Mouse (Mus musculus): ENCODE measurements around the gene Gfra1. TPM values are rescaled to one million over a fixed set of nuclear protein-coding genes. Genes with fewer than 3 reads are reported as not detected.

The Gfra1 gene
- polyA plus RNA-seq, 1 experiment: 1.1 TPM

GRCm38 (mm10) chr19:58399166-58399565 is 56.5 kb downstream of the Gfra1 start:
- DNase-seq (ENCODE audit: low read depth, low spot score): no peak
- WGBS: 75% methylated on average over 6 of the region's 6 CpGs

- WGBS: 21% methylated on average over 4 of the region's 4 CpGs
- no peak for DNase-seq (ENCODE audit: low read depth, low spot score)
Observed at GRCm38 (mm10) chr19:58396604-58396984, 59.1 kb downstream of the Gfra1 start.

- DNase-seq (ENCODE audit: low read depth, low spot score): no peak
- WGBS: 51% methylated on average over 16 of the region's 16 CpGs
Observed at GRCm38 (mm10) chr19:58395785-58396603, 59.7 kb downstream of the Gfra1 start.

GRCm38 (mm10) chr19:58393121-58393520 is 62.6 kb downstream of the Gfra1 start:
- no peak for DNase-seq (ENCODE audit: low read depth, low spot score)
- WGBS: 68% methylated on average over 7 of the region's 7 CpGs

- 61% methylated on average over 5 of the region's 5 CpGs for WGBS
- DNase-seq (ENCODE audit: low read depth, low spot score): no peak
Observed at GRCm38 (mm10) chr19:58391796-58392195, 63.9 kb downstream of the Gfra1 start.

- DNase-seq (ENCODE audit: low read depth, low spot score): no peak
- 74% methylated on average over 8 of the region's 8 CpGs for whole genome bisulfite sequencing
Observed at GRCm38 (mm10) chr19:58389466-58389865, 66.2 kb downstream of the Gfra1 start.

- no peak for DNase-seq (ENCODE audit: low read depth, low spot score)
- 92% methylated on average over 18 of the region's 18 CpGs for WGBS
Observed at GRCm38 (mm10) chr19:58388851-58389447, 66.8 kb downstream of the Gfra1 start.

GRCm38 (mm10) chr19:58383273-58383672 is 72.4 kb downstream of the Gfra1 start:
- WGBS: 56% methylated on average over 3 of the region's 3 CpGs
- no peak for DNase-seq (ENCODE audit: low read depth, low spot score)

- WGBS: 94% methylated on average over 7 of the region's 7 CpGs
- DNase-seq (ENCODE audit: low read depth, low spot score): no peak
Observed at GRCm38 (mm10) chr19:58382535-58382934, 73.2 kb downstream of the Gfra1 start.

GRCm38 (mm10) chr19:58377969-58378368 is 77.7 kb downstream of the Gfra1 start:
- DNase-seq (ENCODE audit: low read depth, low spot score): no peak
- WGBS: 19% methylated on average over 8 of the region's 8 CpGs

GRCm38 (mm10) chr19:58376675-58377102 is 79.0 kb downstream of the Gfra1 start:
- DNase-seq (ENCODE audit: low read depth, low spot score): no peak
- 33% methylated on average over 8 of the region's 8 CpGs for WGBS

GRCm38 (mm10) chr19:58374648-58375047 is 81.1 kb downstream of the Gfra1 start:
- DNase-seq (ENCODE audit: low read depth, low spot score): no peak
- WGBS: 96% methylated on average over 5 of the region's 5 CpGs

GRCm38 (mm10) chr19:58374155-58374554 is 81.6 kb downstream of the Gfra1 start:
- DNase-seq (ENCODE audit: low read depth, low spot score): no peak
- 90% methylated on average over 4 of the region's 4 CpGs for WGBS

GRCm38 (mm10) chr19:58368513-58368912 is 87.2 kb downstream of the Gfra1 start:
- 34% methylated on average over 2 of the region's 2 CpGs for WGBS
- DNase-seq (ENCODE audit: low read depth, low spot score): no peak

GRCm38 (mm10) chr19:58364688-58365087 is 91.0 kb downstream of the Gfra1 start:
- DNase-seq (ENCODE audit: low read depth, low spot score): no peak
- WGBS: 77% methylated on average over 9 of the region's 9 CpGs

GRCm38 (mm10) chr19:58360982-58361381 is 94.7 kb downstream of the Gfra1 start:
- DNase-seq (ENCODE audit: low read depth, low spot score): no peak
- 76% methylated on average over 1 of the region's 1 CpGs for WGBS

GRCm38 (mm10) chr19:58358063-58358462 is 97.6 kb downstream of the Gfra1 start:
- no peak for DNase-seq (ENCODE audit: low read depth, low spot score)
- WGBS: 85% methylated on average over 13 of the region's 13 CpGs

GRCm38 (mm10) chr19:58353953-58354352 is 101.8 kb downstream of the Gfra1 start:
- 24% methylated on average over 2 of the region's 2 CpGs for WGBS
- no peak for DNase-seq (ENCODE audit: low read depth, low spot score)

GRCm38 (mm10) chr19:58353260-58353870 is 102.3 kb downstream of the Gfra1 start:
- DNase-seq (ENCODE audit: low read depth, low spot score): no peak
- 70% methylated on average over 13 of the region's 13 CpGs for whole genome bisulfite sequencing

GRCm38 (mm10) chr19:58349890-58350408 is 105.8 kb downstream of the Gfra1 start:
- DNase-seq (ENCODE audit: low read depth, low spot score): no peak
- WGBS: 70% methylated on average over 5 of the region's 5 CpGs

- WGBS: 69% methylated on average over 7 of the region's 7 CpGs
- no peak for DNase-seq (ENCODE audit: low read depth, low spot score)
Observed at GRCm38 (mm10) chr19:58345137-58345536, 110.6 kb downstream of the Gfra1 start.
